Mouse (Mus musculus) forebrain, embryonic 11.5 days (tissue): ENCODE results near the gene Zfp280c. TPM values are rescaled to one million over a fixed set of nuclear protein-coding genes. Genes with fewer than 3 reads are reported as not detected.

ENCODE experiments used
- ATAC-seq: fragments of 200-750 bp; cut with Nextera tagmentation; replicated peaks from 2 replicates; pipeline ENCODE4 v1.8.0; 2017; ENCODE audit warnings: moderate TSS enrichment; ENCODE audit not compliant: low FRiP score
- DNase-seq: peaks from one replicate; pipeline ENCODE4 v3.0.0-alpha.2; 2017; ENCODE audit warnings: low spot score
- H3K27ac ChIP-seq: fragments of 300-500 bp; sonication (generic); 2 replicates; pipeline ENCODE4 v1.5.1; 2014; ENCODE audit warnings: low read depth, low read length
- H3K27me3 ChIP-seq: fragments of 300-500 bp; sonication (generic); 2 replicates; pipeline ENCODE4 v1.6.1; 2014; ENCODE audit warnings: mild to moderate bottlenecking, low read length, mixed read lengths; ENCODE audit not compliant: control insufficient read depth, insufficient read depth
- H3K36me3 ChIP-seq: fragments of 300-500 bp; sonication (generic); 2 replicates; pipeline ENCODE4 v1.6.1; 2014; ENCODE audit warnings: mild to moderate bottlenecking, low read length, moderate library complexity, mixed read lengths; ENCODE audit not compliant: control insufficient read depth, insufficient read depth
- H3K4me1 ChIP-seq: fragments of 300-500 bp; sonication (generic); replicated peaks from 2 replicates; pipeline ENCODE4 v1.6.1; 2014; ENCODE audit warnings: low read length, mixed read lengths; ENCODE audit not compliant: control insufficient read depth, insufficient read depth
- H3K4me2 ChIP-seq: fragments of 300-500 bp; sonication (generic); 2 replicates; pipeline ENCODE4 v1.6.1; 2014; ENCODE audit warnings: low read depth, mild to moderate bottlenecking, low read length, moderate library complexity, mixed read lengths; ENCODE audit not compliant: severe bottlenecking
- H3K4me3 ChIP-seq: fragments of 300-500 bp; sonication (generic); 2 replicates; pipeline ENCODE4 v1.5.1; 2014; ENCODE audit warnings: low read depth, low read length
- H3K9ac ChIP-seq: fragments of 300-500 bp; sonication (generic); 2 replicates; pipeline ENCODE4 v1.6.1; 2014; ENCODE audit warnings: low read length
- H3K9me3 ChIP-seq: fragments of 300-500 bp; sonication (generic); 2 replicates; pipeline ENCODE4 v1.6.1; 2016; ENCODE audit warnings: low read length, mixed read lengths; ENCODE audit not compliant: control insufficient read depth
- WGBS: fragments of 180-500 bp; shearing (Covaris S2); extraction: QIAGEN DNeasy Blood & Tissue Kit; methylation state at CpG from one replicate; pipeline ENCODE4 v1.1.7; 2014; 5-methylcytosine and 5-hydroxymethylcytosine counted together
- microRNA-seq: library from miRNA; unstranded; fragments of <30 nt; microRNA quantifications from one replicate; pipeline ENCODE4, GENCODE M21; 2016; ENCODE audit not compliant: insufficient number of aligned reads
- polyA plus RNA-seq: library from polyadenylated mRNA; unstranded; fragments of >200 nt; fragmentation: Nextera tagmentation; extraction: Ambion mirVana; gene quantifications from 2 replicates; pipeline ENCODE4 v1.2.1, GENCODE M21; 2014

Zfp280c gene
- polyA plus RNA-seq, 1 experiment from 2014 or later = 25.1 TPM

GRCm38 (mm10) chrX:48518808-48519548 is 75.3 kb downstream of the Zfp280c start, which contains the start of gene Rab33a:
Gene Rab33a (plus strand): TSS chrX:48519285.
- Histone ChIP-seq H3K27me3 (no peaks in the 10 kb centered on the region), H3K4me3 (peak within 1 kb of the TSS; percentile 44), H3K4me1 (no peaks in the 10 kb centered on the region), H3K9ac (peak within 1 kb of the TSS; percentile 68), H3K27ac (peak within 1 kb of the TSS; percentile 78), H3K36me3 (no peaks in the 10 kb centered on the region), H3K9me3 (no peaks in the 10 kb centered on the region), H3K4me2 (peak within 1 kb of the TSS; percentile 68)
- peak; percentile 77 for ATAC-seq
- DNase-seq = peak; percentile 58
- WGBS = 36% methylated on average over 33 of the region's 33 CpGs

- peak; percentile 93 for ATAC-seq
- no peaks in the 10 kb centered on the region for H3K36me3 ChIP-seq
- H3K9ac ChIP-seq = peak overlapping the region; percentile 68
- no peaks in the 10 kb centered on the region for H3K9me3 ChIP-seq
- peak; percentile 74 for DNase-seq
- peak overlapping the region; percentile 44 for H3K4me3 ChIP-seq
- 27% methylated on average over 15 of the region's 15 CpGs for WGBS
- H3K4me2 ChIP-seq = peak overlapping the region; percentile 68
- no peaks in the 10 kb centered on the region for H3K27me3 ChIP-seq
- H3K4me1 ChIP-seq = no peaks in the 10 kb centered on the region
- peak overlapping the region; percentile 78 for H3K27ac ChIP-seq
Measured at GRCm38 (mm10) chrX:48518211-48518807, 76.0 kb downstream of the Zfp280c start.

GRCm38 (mm10) chrX:48513824-48514223 is 80.5 kb downstream of the Zfp280c start:
- H3K27me3 ChIP-seq = no peaks in the 10 kb centered on the region
- H3K4me1 ChIP-seq = no peaks in the 10 kb centered on the region
- no peaks in the 10 kb centered on the region for H3K36me3 ChIP-seq
- ATAC-seq (no peak), DNase-seq (no peak)
- H3K9me3 ChIP-seq = no peaks in the 10 kb centered on the region
- peak overlapping the region; percentile 40; the same call in 1 of the 2 replicates for H3K4me2 ChIP-seq
- 18% methylated on average over 13 of the region's 13 CpGs for WGBS
- H3K27ac ChIP-seq = no peak overlapping the region
- peak overlapping the region; percentile 45; the same call in 1 of the 2 replicates for H3K9ac ChIP-seq
- peak overlapping the region; percentile 52 for H3K4me3 ChIP-seq

GRCm38 (mm10) chrX:48513166-48513807 is 81.0 kb downstream of the Zfp280c start, which contains the start of gene Aifm1:
Gene Aifm1 (minus strand): TSS chrX:48513563.
- H3K4me3 ChIP-seq = peak within 1 kb of the TSS; percentile 52
- peak within 1 kb of the TSS; percentile 65 for H3K4me2 ChIP-seq
- H3K9me3 ChIP-seq = no peaks in the 10 kb centered on the region
- H3K9ac ChIP-seq = peak within 1 kb of the TSS; percentile 53
- H3K27ac ChIP-seq = no peak within 1 kb of the TSS
- 14% methylated on average over 44 of the region's 45 CpGs for whole genome bisulfite sequencing
- peak; percentile 98 for ATAC-seq
- H3K27me3 ChIP-seq = no peaks in the 10 kb centered on the region
- no peaks in the 10 kb centered on the region for H3K4me1 ChIP-seq
- no peaks in the 10 kb centered on the region for H3K36me3 ChIP-seq
- DNase-seq = peak; percentile 94

GRCm38 (mm10) chrX:48493763-48494162 is 100.5 kb downstream of the Zfp280c start:
- H3K36me3 ChIP-seq = no peaks in the 10 kb centered on the region

More at GRCm38 (mm10) chrX:48493763-48494162, 100.5 kb downstream of the Zfp280c start:
- no peak for ATAC-seq
- Histone ChIP-seq H3K4me1 (no peaks in the 10 kb centered on the region), H3K9me3 (no peaks in the 10 kb centered on the region), H3K27ac (no peak overlapping the region), H3K27me3 (no peaks in the 10 kb centered on the region), H3K4me3 (no peak overlapping the region), H3K9ac (no peak overlapping the region), H3K4me2 (no peak overlapping the region)
- 94% methylated on average over 8 of the region's 8 CpGs for WGBS
- no peak for DNase-seq

Small RNA genes within 50 kb of the gene (microRNA-seq; reads per million reads assigned to microRNA genes)
- not detected for gene Gm27828

Other genes with a start within 250 kb of the Zfp280c start
- gene Elf4, start 131.4 kb downstream of the Zfp280c start, polyA plus RNA-seq = 2.7 and 3.2 TPM in 2 replicates
- 80.7 and 83.6 TPM in 2 replicates for gene Aifm1, start 80.9 kb downstream of the Zfp280c start, polyA plus RNA-seq
- 22.4 and 22.9 TPM in 2 replicates for gene Rab33a, start 75.2 kb downstream of the Zfp280c start, polyA plus RNA-seq
- gene Slc25a14, start 28.9 kb upstream of the Zfp280c start, polyA plus RNA-seq = 24.6 and 26.4 TPM in 2 replicates
- not detected in 2 replicates for gene Gpr119, start 80.0 kb upstream of the Zfp280c start, polyA plus RNA-seq
- gene Rbmx2, start 100.5 kb upstream of the Zfp280c start, polyA plus RNA-seq = 25.4 and 26.4 TPM in 2 replicates